Mouse (Mus musculus) CD4-positive, CD25-positive, alpha-beta regulatory T cell, adult 4 months (primary cell): ENCODE measurements around the gene Hoxd11. TPM values are rescaled to one million over a fixed set of nuclear protein-coding genes. Genes with fewer than 3 reads are reported as not detected.

Experiments used
- ATAC-seq: one replicate; pipeline ENCODE4 v1.8.0; 2017
- polyA plus RNA-seq, 2 experiments: library from polyadenylated mRNA; unstranded; fragments of 100-300 nt; shearing (Covaris generic); gene quantifications; one replicate each; pipeline ENCODE4 v1.2.1; 2017

Gene Hoxd11
- polyA plus RNA-seq, 2 experiments from 2014 or later = not detected

DNA sequence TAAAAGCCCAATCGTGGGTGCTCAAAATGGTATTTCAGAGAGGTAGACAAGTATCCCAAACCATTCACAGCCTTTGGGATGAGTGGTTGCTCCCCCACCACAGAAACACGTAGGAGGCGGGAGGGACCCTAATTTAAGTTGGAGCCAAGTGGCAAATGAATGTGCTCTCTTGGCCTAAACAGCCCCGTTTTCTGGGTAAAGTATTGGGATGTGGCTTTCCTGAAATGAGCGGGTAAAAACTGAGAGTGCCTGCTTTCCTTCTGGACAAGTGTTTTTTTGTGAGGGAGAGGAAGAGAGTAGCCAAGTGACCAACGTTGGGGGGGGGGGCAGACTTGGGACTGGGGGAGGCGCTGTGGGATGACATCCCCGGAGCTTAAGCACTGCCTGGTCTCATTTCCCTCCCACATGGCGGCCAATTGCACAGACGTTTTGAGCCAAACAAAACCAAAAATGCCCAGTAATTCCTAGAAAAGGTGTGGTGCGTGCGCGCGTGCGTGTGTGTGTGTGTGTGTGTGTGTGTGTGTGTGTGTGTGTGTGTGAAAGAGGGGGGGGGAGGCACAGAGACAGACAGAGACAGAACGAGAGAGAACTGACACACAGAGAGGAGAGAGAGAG lies 31.7 kb downstream of the Hoxd11 start:
- ATAC-seq = no peak

DNA sequence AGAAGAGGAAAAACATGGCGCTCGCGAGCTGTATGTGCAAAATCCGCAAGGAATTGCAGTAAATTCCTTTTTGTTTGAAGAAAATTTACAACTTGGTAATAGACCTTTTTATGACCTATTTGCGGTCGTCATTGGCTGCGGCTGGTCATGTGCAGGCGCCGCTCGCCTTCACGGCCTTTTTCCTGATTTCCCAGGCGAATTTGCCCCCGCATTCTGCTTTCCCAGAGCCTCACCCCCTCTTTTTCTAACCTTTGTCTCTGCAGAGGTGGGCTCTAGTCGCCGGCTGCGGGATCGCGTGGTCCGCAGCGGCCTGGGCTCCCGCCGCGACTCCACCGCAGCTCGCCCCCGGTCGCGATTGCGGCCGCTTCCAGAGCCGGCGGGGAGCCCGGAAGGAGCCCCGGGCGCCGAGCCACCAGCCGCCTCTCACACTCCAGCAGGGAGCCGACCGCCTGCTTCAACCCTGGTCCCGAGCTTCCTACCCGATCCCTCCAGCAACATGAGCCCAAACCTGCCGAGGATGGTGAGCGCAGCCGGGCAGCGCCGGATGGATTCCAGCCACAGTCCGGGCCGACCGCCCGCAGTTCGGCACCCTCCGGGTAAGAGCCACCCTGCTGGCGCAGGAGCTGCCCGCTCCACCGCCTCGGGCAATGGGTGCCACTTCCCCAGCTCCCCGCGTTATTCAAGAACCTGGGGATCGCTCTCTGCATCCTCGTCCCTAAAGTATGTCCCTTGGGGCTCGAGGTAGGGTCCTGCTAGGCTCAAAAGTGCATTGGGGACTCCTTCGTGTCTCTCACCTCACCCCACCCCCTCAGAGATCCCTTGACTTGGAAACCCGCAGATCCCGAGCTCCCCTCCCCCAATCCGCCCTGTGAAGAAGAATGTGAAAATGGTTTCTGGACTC lies 32.6 kb downstream of the Hoxd11 start, which contains the start of the genes Hoxd3 and Hoxd4:
Gene Hoxd3 (plus strand): TSS at position 207 of the 901 bp plus-strand sequence.
Gene Hoxd4 (plus strand): TSS at position 209 of the 901 bp plus-strand sequence.
- no peak for ATAC-seq

GRCm38 (mm10) chr2:74713239-74714150 lies 34.1 kb downstream of the Hoxd11 start:
- ATAC-seq = no peak

DNA sequence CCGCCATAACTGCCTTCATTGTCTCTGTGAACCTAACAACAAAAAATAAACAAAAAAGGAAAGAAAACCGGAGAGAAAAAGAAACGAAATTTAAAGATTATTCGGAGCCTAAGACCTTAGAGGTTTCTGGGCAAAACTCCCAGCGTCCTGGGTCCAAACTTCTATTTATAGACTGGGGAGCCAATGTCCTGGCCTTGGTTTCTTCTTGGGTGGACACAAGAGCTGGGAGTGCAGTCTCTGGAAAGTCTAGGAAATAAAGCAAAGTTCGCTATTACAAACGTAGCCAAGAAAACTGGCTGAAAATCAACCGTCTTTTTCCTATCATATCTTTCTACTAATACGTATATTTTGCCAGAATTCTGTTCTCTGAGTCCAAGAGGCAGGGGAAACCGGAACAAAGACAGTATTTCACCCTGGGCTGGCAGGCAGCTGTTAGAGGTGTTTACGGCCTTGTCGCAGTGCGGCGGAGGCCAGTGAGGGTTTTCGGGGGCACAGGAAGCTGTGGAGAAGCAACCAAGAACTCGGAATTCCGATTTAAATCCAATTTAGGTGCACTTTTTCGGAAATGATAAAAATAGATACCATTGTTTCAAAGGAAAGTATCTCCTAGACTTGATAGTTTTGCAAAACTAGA lies 34.9 kb downstream of the Hoxd11 start:
- no peak for ATAC-seq

- no peak for ATAC-seq
These were observed 35.5 kb downstream of the Hoxd11 start for GRCm38 (mm10) chr2:74714881-74715280.

DNA sequence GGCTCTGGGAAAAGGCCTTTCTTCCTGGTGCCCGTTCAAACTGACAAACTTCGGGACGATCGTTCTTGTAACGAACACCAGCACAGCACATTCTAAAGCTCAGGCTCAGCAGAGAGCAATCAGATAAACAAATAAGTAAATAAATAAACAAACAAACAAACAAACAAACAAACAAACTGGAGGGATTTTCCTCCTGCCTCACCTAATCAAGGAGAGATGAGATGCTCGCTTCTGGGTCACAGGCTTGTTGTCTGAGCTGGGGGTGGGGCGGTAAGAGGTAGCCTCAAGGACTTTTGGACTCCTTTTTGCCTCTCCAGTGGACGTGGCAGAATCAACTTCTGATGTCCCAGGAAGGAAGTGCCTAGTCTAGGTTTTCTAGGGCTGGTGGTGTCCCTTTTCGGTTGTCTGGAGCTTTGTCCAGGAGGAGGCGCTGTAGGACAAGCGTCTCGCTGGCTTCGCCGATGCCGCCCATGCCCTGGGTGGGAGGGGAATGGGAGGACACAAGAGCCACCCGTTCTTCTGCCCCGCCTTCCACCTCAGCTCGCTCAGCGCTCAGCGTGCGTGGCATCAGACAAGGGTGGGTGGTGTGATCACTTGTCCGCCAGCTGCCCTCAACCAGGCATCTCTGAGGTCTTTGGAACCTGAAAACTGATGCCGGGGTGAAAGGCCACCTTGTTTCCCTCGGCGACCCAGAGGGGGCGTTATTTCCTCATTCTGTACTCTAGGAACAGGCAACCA lies 36.3 kb downstream of the Hoxd11 start:
- ATAC-seq = peak; percentile 69

DNA sequence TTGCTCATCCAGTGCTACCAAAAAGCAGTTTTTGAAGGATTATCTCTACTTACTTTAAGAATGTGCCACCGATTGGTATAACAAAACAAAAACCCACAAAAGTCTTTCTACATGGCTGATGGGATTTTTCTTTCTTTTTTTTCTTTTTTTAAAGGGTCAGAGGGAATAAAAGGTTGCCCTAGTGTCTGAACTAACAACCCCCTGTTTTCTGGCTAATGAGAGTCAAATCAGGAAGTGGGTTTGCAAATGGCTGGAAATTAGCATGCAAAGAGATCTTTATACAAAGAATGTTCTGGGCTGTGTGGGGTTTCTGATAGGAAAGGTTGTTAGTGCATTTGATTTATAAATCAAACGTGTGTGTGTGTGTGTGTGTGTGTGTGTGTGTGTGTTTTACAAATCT lies 41.0 kb downstream of the Hoxd11 start:
- ATAC-seq = no peak

- no peak for ATAC-seq
These were observed 41.7 kb downstream of the Hoxd11 start for GRCm38 (mm10) chr2:74720955-74721491.

DNA sequence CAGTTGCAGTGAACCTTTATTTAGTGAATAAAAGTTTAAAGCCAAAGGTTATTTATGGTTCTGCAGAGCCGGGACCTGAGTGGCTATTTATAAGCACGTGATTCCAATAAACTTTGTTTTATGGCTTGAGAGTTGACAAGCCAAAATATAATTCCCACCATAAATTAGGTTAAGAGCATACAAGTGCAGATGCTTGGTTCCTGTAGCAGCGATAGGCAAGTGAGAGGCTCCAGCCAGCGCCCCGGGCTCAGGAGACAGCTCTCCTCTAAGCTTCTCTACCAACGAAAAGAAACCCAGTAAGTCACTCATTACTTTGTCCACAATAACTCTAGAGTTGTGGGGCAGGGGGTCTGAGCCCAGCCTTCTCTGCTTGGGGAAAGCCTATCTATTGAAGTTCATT lies 42.5 kb downstream of the Hoxd11 start:
- no peak for ATAC-seq

DNA sequence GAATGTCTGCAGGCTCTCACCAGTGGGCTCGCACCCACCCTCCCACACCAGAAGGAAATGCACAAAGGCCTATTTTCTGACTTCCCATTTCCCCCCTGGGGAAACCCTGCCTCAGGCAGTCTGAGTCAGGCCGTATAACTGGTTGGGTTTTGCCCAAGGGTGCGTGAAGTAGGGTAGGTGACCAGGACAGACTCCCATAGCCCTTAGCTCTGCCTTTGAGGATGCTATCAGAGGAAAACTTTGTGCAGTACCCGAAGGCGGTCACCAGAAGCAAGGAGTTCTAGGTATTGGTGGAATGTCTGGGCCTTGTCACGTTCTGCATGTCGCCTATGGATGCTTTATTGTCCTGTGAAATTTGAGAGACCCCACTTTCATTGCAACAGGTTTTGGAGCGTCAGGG lies 43.6 kb downstream of the Hoxd11 start:
- no peak for ATAC-seq

DNA sequence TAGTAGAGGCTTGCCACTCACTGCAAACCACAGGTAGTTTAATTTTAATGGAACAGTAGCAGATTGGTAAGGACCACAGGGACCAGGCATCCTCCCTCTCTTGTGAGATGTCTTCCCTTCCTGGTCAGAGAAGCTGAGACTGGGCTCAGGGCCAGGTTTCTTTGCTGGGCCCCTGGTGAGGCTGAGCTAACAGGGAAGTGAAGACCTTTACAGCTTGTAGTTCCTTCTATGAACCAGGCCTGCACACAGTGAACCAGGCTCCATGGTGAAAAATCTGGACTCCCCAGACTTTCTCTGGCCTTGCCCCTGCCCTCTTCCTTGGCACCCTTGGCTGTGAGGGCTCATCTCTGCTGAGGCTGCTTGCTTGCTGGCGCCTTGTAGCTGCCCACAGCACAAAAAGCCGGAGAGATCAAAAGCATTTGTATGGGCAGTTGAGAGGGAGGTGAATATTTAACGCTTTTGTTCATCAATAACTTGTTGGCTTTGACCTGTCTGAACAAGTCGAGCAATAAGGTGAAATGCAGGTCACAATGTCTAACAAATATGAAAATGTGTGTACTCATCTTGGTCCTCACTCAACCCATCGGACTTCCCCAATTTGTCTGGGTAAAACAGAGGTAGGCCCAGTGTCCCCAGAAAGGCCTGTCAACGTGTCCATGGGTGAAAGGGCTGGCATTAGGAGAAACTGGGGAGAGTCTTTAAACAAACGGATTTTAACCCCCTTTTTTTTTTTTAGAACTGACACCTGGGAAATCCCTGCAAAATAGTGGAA lies 45.1 kb downstream of the Hoxd11 start:
- no peak for ATAC-seq

GRCm38 (mm10) chr2:74725171-74725570 lies 45.8 kb downstream of the Hoxd11 start:
- ATAC-seq = no peak

DNA sequence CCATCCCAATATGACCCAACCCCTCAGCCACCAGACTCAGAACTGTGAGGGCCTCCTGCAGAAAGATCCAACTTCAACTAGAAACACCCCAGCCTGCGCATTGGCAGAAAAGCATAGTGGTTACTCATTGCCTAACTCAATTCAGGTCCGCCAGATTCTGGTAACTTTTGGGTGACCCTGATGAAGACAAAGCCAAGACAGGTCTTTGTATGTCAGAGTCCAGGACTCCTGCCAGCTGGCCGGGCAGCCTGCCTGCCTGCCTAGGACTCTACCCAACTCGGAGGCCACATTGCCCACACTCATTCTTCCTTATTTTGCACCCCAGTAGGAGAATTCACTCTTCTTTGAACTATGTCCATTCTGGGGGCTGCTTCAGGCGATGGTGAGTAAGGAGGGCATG lies 47.2 kb downstream of the Hoxd11 start, which contains the start of gene Gm28230:
Gene Gm28230 (plus strand): TSS at position 178 of the 400 bp plus-strand sequence.
- no peak for ATAC-seq

DNA sequence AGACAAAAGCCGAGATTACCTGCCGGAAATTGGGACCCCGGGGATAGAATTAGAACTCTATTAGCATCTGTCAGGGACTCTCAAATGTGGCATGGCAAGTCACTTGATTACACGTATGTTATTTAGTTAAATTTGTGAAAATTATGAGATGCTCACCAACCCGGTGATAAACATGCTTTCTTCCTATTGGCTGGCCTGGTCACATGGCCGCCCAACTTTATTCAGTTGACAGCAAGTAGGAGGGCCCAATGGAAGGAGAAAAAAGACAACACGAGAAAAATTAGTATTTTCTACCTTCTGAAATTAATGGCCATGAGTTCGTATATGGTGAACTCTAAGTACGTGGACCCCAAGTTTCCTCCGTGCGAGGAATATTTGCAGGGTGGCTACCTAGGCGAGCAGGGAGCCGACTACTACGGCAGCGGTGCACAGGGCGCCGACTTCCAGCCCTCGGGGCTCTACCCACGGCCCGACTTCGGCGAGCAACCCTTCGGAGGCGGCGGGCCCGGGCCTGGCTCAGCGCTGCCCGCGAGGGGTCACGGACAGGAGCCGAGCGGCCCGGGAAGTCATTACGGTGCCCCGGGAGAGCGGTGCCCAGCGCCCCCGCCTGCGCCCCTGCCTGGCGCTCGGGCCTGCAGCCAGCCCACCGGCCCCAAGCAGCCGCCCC lies 47.7 kb downstream of the Hoxd11 start:
- no peak for ATAC-seq

DNA sequence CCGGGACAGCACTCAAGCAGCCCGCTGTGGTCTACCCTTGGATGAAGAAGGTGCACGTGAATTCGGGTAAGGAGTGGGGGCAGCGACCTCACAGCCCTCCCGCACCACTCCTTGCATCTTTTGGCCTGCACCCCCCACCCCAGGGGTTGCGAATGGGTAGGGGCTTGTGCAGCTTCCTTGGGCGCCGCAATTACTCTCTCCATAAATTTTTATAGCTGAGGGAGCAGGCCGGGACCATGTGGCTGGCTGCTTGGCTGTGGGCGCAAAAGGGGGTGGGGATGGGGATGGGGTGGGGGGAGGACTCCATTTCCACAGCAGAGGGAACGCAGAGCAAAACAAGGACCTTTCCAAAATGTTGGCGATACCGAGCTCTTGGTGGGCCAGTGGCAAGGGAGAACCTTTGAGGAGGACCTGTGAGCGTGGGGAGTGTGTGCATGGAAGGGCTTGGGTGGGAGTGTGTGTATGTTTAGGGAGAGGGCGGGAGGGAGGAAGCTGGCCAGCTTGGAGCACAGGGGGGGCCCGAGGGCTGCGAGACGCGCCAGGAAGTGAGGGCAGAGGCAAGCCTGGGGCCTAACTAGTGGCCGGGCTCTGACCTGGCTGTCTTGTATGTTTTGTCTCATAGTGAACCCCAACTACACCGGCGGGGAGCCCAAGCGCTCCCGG lies 48.4 kb downstream of the Hoxd11 start:
- ATAC-seq = no peak

DNA sequence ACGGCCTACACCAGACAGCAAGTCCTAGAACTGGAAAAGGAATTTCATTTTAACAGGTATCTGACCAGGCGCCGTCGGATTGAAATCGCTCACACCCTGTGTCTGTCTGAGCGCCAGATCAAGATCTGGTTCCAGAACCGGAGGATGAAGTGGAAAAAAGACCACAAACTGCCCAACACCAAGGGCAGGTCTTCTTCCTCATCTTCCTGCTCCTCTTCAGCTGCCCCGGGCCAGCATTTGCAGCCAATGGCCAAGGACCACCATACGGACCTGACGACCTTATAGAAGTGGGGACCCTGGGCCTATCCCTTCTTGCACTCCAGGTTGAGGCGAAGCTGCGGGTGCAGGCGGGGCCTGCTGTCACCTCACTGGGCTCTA lies 48.9 kb downstream of the Hoxd11 start:
- no peak for ATAC-seq

DNA sequence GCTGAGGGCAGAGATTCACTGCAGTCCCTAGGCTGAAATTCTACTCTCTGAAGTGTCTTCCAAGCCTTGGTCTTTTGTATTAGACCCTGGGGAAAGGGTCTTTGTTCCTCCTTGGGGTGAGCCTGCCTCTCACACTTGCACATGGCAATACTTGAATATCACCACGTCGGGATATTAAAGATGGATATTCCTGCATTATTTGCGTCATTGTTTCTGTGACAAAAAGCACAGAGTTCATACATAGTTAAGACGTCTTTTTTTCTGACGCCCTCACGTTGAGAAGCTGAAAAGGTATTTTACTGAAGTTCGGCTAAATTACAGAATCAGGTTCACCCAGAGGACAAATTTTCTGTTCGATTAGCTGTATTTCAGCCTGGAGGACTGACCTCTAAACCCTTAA lies 51.0 kb downstream of the Hoxd11 start:
- ATAC-seq = no peak

DNA sequence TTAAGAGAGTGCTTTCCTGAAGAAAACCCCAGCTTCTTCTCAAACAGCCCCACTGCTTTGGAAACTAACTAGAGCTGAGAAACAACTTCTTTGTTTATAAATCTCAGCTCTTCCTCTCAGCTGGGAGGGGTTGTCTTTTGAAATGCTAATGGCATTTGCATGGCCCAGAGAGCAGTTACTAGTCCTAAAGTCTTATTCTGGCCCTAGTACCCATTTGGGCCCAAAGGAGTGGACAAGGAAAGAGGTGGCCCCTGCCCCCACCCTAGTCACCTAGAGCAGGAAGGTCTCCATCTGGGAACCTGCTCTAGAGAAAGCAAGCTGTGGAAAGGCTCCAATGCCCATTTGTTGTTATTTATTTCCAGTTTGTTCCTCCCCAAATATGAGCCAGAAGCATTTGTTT lies 51.7 kb downstream of the Hoxd11 start:
- no peak for ATAC-seq

GRCm38 (mm10) chr2:74731799-74732512 lies 52.6 kb downstream of the Hoxd11 start:
- no peak for ATAC-seq
